Mouse (Mus musculus) thymus, adult 18-20 months (tissue): ENCODE measurements around the gene Phxr2.
"Not testable (repeated sequence)": the region's sequence is repeated elsewhere in the genome, so short reads cannot be mapped to it uniquely, and the experiment has no call there.

ENCODE experiments used
- DNase-seq, 2 experiments: peaks; one replicate each; pipeline ENCODE4 v3.0.0; 2022; ENCODE audit warnings: mixed read lengths in 2 of 2

The Phxr2 gene

DNA sequence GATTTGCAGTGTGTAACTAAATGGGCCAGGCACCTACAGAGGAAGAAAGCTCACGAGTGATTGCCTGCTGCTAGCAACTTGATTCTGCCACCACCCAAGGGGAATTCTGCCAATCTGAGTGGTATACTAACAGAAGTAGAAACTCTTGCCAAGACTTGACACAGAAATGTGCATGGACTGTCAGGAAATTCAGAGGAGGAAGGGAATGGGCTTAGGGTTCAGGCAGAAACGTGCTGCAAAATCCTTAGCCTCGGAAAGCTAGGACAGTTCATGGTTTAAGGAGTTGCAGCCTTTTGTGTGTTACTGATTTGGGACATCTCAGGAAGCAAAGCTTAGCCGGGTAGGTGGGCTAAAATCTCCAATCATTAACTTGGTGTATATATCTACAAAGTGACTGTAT, at the start of gene Phxr2:
Gene Phxr2 (minus strand): TSS at position 101 of the 400 bp plus-strand sequence.
- DNase-seq = no peak

DNA sequence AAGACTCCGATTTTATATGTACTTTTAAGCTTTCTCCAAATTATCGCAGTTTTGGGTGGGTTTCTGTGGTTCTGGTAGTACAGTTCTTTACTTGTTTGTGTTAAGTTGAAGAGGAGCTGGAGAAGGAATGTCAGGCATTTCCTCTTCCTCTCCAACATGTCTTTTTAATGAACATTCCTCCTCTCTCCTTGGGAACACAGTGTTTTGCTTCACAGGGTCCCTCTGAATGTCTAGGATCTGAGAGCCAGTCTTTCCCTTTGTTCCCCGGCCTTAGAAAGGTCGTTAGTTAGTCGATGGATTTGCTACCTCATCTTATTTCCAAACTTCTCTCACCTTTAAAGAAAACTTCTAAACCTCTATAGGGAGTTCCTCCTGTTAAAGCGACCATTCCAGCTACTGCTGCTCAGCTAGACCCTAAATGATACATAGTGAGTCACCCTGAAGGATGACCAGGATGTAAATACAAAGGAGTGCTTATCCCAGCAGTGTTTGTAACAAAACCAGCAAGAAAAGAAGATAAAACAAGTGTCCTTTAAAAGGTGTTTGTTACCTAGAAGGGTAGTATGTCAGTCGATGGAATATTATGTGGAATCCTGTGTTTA, 46.9 kb upstream of the Phxr2 start:
- DNase-seq = no peak

DNA sequence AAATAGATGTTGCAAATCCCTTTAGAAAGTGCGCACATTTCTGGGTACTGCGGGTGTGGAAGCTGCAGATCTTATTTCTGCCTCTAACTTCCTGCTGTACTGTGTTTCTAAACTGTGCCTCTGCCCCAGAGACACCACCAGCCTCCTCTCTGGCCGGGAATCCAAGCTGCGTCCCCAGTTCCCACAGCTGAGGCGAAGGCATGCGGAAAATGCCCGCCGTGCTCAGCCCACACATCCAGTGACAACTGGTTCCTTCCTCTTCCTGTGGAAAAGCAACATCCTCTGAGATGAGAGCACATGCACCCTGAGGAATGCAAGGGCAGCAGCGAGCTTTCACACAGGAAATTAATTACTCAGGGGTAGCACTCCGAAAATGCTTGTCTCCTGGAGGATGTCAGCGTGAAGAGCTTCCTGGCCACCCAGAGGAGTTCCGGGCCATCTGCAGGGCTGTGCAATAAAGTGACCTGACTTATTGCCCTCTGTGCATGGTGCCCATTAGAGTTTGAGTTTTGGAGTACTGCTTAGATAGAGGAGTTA, 45.9 kb upstream of the Phxr2 start:
- peak in 1 of 2 experiments; percentile 43 for DNase-seq

DNA sequence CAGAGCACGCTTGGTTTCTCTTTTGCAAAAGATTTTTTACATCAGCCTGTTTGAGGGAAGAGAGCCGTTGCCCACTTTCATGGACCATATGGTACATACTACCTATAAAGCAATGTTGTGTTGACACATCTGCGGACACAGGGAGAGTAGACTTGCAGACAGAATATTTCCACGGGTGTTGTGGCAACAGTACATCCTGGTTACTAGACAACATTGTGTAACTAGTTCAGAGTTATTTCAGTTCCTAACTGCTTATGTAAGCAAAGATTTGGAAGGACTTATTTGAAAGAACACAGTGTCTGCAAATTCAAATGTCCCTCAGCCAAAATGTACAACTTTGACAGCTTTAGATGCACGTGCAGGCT, 43.6 kb upstream of the Phxr2 start:
- DNase-seq = no peak

DNA sequence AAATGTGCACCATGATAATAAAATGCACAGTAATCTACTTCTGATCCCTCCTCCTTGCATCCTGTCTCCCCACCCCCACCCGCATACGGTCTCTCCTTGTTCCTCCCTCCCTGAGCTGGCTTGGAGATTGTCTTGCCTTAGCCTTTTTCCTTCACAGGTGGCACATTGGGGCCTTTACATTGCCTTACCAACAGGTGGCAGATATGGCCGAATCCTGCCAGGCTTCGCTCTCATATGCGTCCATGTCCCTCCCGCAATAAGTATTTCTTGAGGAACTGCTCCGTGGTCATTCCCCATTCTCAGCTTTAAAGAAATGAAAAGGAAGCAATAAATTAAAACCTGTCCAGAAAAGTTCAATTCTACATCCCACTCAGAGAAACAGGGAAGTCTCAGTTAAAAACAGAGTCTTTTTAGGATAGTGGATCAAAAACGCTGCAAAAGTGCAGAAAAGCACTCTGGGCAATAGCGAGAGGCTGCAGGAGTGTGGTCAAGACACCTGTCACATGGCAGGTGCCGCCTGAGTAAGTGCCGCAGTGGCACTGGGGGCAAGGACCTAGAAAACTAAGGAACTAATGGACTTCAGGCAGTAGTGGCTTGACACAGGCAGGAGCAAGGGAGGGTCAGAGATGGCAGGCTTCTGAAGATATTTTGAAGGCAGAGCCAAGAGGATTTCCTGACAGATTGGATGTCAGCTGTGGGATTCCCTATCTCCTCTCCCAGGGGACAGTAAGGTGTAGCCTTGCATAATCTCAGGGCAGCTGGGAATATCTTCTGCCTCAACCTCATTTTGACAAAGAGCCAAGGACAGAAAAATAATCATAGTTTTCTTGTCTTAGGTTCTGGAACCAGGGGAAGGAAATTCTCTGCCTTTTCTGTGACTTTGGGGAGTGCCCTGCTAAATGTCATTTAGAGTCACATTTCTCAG, 43.0 kb upstream of the Phxr2 start:
- DNase-seq = no peak

DNA sequence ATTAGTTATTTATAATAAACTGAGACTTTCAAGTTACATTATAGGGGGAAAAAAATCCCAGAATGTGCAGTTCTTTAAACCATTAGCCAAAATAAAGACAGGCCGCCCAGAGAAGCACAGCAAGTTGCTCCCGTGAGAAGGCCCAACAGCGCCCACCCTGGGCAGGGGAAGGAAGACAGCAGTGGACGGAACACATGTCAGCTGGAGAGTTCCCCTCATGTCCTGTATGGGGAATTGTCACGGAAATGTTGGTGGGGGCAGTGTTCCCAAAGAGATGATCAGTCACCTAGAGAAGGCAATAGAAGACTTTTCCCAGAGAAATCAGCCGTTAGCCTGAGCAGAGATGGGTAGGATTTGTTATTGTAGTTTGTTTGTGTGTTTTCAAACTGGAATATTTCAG, 42.3 kb upstream of the Phxr2 start:
- no peak for DNase-seq

DNA sequence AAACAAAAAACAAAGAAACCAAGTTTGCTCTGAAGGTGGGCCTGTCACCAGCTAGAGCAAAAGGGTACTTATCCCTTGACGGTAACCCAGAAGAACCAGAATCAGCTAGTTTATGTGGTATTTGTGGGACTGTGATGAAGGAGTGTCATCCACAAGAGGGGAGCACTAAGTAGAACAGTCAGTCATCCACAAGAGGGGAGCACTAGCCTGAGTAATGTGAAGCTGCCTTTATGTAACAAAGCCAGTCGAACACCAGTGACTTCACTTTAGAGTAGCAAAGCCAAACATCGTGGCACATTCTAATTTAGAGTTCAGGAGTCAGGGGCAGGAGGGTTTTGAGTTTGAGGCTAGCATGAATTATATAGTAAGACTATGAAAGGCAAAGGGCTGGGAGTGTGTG, 40.3 kb upstream of the Phxr2 start:
- DNase-seq = no peak

DNA sequence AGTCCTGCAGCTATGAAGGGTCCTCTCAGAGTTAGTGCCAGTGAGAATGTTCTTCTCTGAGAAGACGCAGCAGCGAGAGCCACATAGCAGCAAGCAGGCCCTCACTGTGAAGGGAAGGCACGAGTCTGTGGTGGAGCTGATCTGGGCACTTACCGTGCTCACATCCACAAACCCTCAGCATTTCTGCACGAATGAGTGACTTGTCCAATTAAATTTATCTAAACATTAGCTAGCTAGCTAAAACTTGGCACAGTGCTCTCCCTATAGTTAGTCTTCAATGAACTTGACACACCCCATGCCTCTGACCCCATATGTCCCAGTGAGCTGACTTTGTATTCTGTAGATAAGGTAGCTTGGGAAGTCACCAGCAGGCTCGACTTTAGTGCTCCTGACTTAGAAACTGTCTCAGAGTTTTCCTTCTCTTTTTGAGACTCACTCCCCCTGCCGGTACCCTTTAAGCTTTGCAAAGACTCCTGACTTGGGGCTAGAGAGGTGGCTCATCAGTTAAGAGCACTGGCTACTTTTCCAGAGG, 39.7 kb upstream of the Phxr2 start:
- DNase-seq = no peak

DNA sequence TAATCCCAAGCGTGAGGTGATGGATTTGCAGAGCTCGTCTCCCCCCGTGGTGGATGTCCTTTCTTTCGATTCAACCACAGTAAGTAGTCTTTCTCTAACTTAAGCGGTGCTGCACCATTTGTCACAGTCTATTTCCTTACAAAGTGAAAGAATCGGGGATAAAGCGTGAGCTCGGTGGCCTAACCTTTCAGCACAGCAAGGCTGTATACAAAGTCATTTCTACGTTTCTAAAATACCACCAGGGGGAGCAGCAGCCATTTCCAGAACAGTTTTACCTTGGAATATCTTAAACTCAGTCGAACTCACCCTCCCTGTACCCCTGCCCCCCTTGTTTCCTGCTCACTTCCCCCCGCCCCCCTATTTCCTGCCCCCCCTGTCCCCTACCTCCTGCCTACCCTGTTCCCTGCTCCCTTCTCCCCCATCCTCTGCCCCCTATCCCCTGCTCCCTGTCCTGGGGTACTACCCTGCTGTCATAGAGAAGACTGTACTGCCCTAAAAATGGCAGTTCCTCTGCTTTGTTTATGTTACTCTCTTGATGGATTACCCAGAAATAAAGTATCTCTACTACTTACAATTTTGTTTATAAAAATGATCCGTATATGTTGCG, 38.8 kb upstream of the Phxr2 start:
- no peak for DNase-seq

DNA sequence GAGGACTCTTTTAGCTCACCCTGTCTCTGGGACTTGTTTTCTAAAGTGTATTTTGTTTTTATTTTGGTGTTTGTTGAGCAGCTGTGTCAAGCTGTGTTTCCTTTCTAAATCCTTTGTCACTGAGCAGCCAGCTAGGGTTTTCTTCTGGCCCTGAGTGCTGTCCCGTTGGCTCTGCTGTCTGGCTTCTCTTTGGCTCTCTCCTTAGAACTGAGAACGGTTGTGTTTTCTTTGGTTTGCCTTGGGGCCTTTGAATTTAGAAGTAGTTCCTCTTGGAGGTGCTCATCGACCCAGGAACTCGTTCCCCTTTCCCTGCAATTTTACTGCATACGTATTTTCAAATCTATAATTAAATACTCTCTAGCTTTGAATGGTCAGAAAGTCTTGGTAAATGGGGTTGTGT, 36.9 kb upstream of the Phxr2 start:
- no peak for DNase-seq

DNA sequence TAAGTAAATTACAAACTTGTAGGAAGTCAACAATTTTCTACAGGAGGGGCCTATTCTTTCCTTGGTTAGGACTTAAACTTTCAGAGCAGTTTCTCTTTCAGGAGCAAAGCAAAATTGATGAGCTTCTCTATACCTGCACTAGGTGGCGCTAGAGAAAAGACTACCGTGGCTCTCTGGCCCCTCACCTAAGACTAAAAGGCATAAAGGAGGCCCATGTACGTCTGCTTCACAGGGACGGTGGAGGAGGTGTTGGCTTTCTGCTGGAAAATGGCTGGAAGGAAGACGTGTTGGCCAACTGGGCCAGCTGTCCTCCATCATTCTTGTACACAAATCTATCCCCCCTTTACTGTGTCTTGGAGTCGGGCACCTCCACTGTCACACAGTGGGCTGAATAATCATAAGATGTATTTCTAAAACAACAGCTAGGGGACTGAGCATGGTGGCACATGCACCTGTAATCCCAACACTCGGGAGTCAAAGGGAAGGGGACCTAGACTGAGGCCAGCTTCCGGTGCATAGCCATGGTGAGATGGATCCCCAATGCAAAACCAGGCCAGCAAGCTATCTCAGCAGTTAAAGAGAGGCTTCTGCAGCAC, 36.0 kb upstream of the Phxr2 start:
- no peak for DNase-seq

DNA sequence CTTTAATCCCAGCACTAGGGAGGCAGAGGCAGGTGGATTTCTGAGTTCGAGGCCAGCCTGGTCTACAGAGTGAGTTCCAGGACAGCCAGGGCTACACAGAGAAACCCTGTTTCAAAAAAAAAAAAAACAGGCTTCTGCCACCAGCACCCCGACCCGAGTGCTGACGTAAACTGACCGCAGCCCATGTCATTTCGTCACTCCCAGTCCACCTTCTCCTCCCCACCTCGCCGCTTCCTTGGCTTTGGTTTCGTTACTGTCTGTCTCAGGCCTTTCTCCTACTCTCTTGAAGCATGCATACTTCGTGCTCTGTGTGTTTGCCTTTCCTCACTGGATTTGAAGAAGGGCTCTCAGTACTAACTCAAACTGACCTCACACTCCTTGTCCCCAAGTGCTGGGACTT, 31.6 kb upstream of the Phxr2 start:
- not testable (repeated sequence) for DNase-seq

DNA sequence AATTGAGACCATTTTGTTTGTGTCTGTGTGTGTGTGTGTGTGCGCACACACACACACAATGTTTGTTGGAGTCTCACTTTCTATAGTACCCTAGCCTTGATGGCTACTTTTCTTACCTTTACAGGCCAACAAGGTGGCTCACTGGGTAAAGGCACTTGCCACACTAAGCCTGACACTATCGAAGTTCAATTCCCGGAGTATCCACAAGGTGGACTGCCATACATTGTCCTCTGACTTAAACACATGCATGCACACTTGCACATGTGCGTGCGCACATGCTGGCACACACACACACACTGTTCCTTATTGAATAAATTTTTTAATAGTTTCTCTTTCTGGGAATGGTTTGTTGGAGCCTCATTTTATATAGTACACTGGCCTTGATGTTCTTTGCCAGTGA, 30.7 kb upstream of the Phxr2 start:
- DNase-seq = no peak

DNA sequence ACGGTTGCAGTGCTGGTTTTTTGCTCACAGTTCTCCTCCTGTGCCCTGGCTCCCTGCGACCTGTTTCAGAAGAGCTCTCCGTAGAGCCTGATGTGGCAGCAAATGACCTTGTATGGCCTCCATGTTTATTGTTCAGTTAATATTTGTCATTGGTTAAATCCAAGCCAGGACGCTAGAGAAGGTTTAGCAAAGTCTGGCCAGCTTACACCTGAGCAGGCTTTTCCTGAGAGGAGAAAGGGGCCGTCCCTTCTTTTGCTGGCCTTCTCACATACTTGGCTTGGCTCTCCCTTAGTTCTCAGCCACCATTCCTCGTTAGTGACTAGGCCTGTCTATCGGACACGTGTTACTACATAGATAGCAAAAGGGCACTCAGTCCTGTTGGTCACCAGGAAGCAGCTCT, 28.5 kb upstream of the Phxr2 start:
- DNase-seq = no peak

DNA sequence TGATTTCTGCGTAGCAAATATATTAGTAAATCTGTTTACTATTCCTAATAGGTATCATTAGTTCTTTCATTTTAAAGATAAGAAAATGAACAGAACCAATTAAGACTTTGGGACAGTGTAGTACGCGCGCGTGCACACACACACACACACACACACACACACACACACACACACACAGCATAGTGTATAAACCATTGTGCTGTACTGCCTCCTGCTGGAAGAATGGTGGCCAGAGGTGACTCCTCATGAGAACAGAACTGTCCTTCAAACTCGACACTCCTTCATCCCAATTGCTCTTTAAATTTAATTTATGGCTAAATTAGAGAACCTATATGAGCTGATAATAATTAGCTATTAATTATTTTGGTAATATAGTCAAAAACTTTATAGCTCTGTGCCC, 25.9 kb upstream of the Phxr2 start:
- DNase-seq = no peak

DNA sequence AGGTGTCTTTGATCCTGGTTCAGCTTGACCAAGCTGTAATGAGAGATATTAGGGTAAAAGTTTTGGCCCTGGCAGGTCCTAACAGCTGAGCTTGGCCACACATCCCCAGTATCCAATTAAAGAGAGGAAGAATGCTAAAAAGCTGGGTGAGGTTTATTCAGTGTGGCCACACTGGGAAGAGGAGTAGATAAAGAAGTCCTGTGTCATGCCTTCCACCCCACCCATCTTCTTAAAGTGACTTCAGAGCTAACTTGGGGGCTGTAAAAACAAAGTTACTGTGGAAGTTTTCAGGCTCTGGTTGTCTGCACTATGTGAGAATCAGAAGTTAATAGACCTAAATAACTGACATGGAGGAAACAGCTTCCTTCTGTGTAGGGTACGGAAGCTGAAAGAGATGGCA, 25.5 kb upstream of the Phxr2 start:
- no peak for DNase-seq

DNA sequence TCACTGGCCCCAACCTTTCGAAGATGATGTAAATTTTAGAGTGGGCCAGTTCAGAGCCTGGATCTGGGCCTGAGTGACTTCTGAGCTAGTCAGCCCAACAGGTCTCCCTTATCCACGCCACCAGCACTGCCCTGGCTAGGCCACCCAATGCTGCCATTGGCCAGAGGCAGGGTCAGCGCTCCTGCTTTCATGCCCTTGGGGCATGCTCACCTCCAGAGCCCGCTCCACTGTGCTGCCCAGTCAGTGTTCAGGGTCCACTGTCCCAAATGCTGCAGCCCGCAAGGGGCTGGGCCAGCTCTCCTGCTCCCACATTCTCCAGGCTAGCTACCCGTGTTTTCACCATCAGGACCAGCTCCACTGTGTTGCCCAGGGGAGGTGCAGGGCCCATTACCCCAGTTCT, 23.9 kb upstream of the Phxr2 start:
- no peak for DNase-seq

DNA sequence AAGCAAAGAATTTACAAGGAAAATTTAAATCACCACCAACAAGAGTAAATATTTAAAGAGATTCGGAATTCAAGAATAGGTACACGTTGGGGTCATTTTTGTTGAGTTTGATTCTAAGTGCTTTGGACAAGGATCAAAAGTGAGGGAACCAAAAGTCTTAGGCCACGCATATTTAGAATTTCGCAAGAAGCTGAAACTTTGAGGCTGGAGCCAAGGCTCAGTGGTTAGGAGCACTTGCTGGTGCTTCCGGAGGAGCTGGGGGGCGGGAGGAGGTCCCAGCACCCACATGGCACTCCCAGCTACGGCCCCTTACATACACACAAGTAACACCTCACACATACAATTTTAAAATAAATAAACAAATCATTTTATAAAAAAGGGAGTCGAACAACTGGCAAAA, 20.5 kb upstream of the Phxr2 start:
- DNase-seq = no peak

DNA sequence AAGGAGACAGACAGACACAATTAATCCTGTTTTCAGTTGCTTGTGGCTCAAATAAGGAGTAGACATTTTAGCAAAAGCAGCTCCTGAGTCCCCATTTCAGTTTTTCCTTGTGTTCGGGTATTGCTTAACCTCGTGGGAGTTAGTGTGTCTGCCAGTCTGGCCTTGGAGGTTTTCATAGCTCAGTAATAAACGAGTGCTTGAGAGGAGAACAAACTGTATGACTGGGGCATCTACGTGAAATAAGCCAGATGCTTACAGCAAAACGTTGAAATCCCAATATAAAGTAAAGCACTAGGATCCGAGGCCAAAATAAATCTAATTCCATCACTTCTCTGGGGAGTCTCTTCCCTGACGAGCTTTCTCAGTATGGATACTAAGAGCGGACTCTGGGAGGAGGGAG, 19.5 kb upstream of the Phxr2 start:
- DNase-seq = no peak

DNA sequence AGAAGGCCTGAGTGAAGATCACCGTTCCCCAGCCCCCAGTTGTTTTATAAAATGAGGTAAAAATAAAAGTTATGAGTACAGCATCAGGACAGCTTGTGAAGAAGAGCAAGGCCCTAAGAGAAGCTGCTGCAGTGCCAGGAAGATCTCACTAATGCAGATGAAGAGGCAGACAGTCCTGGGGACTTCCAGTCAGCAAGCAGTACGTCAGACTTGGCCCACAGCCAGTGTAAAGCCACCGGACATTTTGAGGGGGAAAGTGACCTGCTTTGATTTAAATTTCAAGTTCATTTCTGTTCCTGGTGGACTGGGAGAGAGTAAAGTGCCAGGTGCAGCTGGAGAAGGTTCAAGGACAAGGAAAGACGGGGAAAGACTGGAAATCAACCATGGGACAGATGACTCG, 10.2 kb upstream of the Phxr2 start:
- no peak for DNase-seq

DNA sequence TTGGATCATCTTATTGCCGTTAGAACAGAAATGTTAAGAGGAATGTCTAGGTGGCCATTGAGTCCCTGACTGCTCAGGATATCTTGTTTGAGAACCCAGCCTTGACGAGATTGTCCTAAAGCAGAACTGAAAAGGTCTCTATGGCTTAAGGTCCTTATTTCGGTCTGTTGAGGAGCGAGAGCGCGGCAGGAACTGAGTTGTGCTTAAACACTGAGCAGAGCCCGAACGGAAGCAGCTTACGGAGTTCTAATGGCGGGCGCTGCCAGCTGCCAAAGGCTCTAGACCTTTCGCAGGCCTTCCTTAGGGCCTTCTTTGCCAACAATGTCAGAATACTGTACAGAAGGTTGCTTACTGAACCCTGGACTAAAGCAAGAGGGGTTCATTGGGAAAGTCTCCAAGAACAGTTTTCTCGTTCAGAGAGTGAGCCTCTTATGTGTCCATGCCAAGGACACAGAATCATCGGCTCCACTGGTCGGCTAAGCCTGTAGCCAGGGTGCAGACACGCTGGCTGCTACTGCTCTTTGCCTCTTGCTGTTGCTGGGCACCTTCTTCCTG, 7.3 kb upstream of the Phxr2 start:
- no peak for DNase-seq

DNA sequence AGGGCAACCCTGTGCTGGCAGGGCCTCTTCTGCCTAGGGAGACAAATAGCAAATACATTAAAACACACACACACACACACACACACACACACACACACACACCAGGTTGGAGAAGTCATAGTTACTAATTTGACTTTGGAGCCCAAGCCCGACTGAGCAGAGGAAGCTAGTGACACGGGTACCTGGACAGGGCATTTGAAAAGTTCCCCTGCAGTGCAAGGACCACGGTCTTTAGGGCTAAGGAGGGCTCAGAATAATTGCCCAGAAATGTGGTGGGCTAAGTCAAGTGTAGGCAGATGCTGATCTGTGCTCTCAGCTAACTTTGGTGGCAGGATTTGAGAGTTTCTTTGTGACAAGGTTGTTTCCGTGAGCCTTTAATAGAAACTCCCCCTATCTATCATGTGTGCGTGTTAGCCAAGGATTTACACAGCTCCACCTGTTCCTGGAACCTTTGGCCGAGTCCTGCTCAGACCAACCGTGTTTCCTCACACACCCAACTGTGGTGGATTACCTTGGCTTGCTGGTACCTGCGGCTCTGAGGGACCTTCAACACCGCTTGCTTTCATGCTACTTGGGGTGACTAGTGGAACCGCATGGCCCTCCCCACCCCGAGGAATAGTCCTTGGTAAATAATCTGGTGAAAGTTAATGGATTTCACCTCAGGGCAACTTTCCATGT, 6.6 kb upstream of the Phxr2 start:
- no peak for DNase-seq
